Mouse (Mus musculus) hematopoietic stem cell, adult 5-6 weeks (primary cell): Measurements from ENCODE around the gene Msmp. TPM values are rescaled to one million over a fixed set of nuclear protein-coding genes. Genes with fewer than 3 reads are reported as not detected.

Experiments used
- ATAC-seq, 2 experiments: fragments of 125-278 bp in 1 of 2; replicated peaks in 1 of 2; 2 replicates each; pipeline ENCODE4 v1.8.0; 2016 to 2017; ENCODE audit warnings: inconsistent platforms in 2 of 2, mild to moderate bottlenecking in 2 of 2, moderate number of reproducible peaks in 2 of 2, low read depth in 1 of 2, moderate TSS enrichment in 1 of 2; ENCODE audit not compliant: low FRiP score in 2 of 2, poor library complexity in 2 of 2, severe bottlenecking in 2 of 2, insufficient read depth in 1 of 2, low TSS enrichment in 1 of 2
- total RNA-seq: library from RNA; stranded (forward); fragments of 172-1452, 232-1000 nt; gene quantifications from 2 replicates; pipeline ENCODE4 v1.2.3, GENCODE M21; 2017

Gene Msmp
- total RNA-seq, 1 experiment from 2014 or later: 0.40 TPM

DNA sequence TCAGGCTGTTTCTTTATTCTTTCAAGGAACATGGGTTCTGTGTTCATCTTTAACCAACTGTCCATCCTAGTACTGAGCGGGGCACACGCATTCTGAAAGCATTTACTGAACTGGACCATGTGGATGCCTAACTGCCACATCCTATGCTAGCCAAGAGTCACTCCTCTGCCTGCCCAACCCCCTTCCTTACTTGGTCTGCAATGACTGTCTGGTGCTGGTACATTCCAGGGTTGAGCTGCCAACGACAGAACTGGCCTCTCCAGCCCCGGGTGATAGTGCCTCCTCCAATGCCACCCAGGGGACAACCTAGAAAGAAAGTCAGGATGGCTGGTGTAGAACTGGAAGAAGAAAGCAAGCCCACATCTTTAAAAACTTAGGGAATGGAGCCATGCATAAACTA is 10.7 kb downstream of the Msmp start:
- ATAC-seq: no peak

- ATAC-seq: no peak
Observed at GRCm38 (mm10) chr4:43571395-43572045, 12.8 kb downstream of the Msmp start.

GRCm38 (mm10) chr4:43567140-43567539 is 17.2 kb downstream of the Msmp start:
- ATAC-seq: no peak

GRCm38 (mm10) chr4:43564231-43564630 is 20.1 kb downstream of the Msmp start:
- ATAC-seq: no peak

DNA sequence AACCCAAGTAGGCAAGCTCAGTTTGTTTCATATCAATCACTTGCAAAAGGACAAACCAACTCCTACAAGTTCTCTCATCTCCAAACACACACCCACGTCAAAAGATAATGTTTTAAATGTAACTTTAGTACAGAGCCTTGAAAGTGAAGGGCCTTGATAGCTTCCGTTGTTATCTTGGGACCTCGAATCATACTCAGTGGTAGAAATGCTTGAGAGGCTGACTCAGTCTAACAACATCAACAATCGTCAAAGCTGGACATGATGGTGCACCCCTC is 20.8 kb downstream of the Msmp start:
- no peak for ATAC-seq

GRCm38 (mm10) chr4:43562769-43563600 is 21.3 kb downstream of the Msmp start:
- ATAC-seq: no peak

DNA sequence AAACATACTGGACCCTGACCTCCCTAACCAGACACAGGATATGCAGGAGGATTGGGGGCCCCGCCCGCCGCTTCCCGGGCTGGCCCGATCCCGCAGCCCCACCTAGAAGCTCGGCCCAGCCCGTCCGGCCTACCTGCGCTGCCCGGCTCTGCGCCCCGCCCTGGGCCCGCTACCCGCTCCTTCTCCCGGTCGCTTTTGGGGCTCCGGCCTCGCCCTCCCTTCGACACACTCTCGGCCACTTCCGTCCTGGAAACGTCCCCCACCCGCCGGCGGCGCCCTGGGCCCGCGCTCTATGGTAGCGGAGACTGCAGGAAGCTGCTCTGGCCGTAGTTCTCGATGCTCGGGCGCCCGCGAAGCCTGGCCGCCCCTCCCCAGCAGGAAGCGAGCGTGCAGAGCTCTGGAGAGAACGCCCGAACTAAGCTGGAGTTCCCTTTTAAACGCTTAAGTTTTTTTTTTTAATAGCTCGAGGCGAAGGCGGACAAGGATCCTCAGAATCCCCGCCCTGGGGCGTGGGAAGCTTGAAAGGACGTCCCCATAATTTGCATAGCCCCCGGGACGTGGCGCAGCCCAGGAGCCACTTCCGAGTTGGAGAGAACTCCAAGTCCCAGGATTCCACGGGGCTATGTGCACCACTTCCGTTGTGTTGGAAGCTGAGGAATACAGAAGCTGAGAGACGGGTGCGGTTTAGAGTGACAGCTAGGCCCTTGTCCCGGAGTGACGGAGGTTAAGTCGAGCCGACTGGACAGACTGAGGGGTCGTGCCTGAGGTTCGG is 22.1 kb downstream of the Msmp start, which contains the start of the genes Creb3 and Tln1:
Creb3 (plus strand) TSS at position 336 of the 772 bp plus-strand sequence.
Tln1 (minus strand) TSS at position 695 of the 772 bp plus-strand sequence.
- ATAC-seq: peak; percentile 79 to 80

GRCm38 (mm10) chr4:43561436-43561996 is 22.8 kb downstream of the Msmp start:
- ATAC-seq: no peak

- no peak for ATAC-seq
Observed at GRCm38 (mm10) chr4:43560976-43561375, 23.3 kb downstream of the Msmp start.

DNA sequence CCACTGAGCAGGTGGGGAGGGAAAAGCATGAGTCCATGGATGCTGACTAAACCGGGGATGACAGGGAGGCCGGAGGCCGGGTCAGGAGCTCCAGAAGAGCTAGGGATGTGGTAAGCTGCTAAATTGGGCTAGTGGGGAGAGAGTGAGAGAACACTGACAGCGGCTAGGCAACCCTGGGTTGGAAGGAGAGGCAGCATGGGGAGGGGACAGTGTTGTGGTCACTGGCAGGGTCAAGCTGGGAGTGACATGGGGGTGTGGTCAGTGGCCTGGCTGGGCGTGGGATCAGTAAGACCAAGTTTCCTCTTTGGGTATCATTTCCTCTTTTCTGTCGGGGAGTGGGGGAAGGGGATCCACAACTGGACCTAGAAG is 24.1 kb downstream of the Msmp start:
- peak in 1 of 2 experiments; percentile 6; a peak in 1 of 4 replicates for ATAC-seq

DNA sequence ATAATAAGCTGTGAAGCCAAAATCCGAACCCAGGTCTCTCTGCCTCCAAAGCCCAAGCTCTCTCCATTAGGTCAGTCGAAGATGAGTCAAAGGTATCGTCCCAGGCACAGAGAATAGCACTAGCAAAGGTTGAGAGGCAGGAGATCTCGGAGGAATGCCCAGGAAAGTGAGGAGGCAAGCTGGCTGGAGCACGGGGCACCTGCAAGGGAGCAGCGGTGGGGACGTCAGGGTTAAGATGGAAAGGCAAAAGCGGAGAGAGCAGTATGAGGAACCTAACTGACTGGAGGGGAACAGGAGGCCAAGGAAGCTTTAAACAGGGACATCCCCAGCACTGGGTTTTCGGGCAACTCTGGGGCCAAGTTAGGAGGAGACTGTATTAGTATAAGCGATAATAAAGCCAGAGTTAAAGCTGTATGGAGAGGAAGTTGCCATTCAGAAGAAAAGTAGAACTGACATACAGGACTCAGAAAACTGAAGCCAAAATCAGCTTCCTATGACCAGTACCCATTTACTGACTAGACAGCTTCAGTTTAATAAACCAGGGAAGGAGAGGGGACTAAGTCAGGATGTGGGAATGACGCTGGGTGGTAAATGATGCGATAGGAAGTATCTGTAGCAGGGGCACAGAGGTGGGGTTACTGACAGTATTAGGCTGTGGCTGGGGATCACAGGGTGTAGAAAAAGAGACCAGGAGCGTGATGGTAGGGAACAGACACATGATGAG is 24.6 kb downstream of the Msmp start:
- no peak for ATAC-seq

DNA sequence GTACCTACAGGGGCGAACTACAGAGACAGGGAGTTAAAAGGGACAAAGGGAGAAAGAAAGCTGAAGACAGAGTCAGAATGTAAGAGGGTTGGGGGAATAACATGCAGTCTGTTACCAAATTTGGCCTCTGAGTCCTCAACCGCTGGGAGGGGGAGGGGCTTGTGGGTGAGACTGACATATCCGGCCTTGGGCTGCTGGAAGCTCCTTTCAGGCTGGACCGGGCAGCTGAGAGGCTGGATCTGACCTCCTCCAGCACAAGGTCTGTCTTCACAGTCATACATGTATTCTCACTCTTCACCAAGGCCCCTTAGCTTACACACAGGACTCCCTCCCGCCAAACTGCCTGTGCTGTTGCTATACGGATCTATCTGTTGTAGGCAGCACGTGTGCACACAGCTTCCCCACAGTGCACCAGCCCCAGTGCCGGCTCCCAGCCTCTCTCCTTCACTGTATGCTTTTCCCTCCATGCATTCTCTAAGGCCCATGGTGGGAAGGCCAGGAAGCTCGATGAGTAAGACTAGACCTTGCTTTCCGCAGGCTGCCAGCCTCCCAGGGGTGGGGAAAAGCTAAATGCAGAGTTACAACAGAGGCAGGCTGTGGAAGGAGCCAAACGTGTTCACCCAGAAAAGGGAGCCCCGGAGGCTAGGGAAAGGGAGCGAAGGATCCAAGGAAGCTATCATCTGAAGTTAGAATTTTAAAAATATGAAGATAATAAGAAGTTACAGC is 25.5 kb downstream of the Msmp start:
- ATAC-seq: 0 out of 4 replicates have a peak, but pooled peaks of 1 of the 2 experiments have one; percentile 13

- ATAC-seq: no peak
Observed at GRCm38 (mm10) chr4:43558028-43558630, 26.2 kb downstream of the Msmp start.

- ATAC-seq: peak; percentile 3 to 8; a peak in 1 of 4 replicates
Observed at GRCm38 (mm10) chr4:43555926-43556325, 28.4 kb downstream of the Msmp start.

DNA sequence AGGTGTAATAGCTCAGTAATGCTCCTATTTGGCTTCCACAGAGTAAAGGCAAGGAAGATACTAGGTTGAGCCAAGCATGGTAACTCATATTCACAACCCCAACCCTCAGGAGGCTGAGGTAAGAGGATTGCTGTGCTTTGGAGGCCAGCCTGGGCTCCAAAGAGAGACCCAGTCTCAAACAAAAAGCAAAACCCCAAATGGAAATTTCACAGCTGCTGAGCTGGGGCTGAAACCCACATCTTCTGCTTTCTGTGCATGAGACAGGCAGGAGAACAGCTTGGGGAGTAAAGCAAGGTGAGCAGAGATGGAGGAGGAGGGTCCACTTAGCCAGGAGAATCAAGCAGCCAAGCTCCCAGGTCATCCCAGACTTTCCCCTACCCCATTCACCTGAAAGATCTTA is 30.4 kb downstream of the Msmp start:
- ATAC-seq: no peak

DNA sequence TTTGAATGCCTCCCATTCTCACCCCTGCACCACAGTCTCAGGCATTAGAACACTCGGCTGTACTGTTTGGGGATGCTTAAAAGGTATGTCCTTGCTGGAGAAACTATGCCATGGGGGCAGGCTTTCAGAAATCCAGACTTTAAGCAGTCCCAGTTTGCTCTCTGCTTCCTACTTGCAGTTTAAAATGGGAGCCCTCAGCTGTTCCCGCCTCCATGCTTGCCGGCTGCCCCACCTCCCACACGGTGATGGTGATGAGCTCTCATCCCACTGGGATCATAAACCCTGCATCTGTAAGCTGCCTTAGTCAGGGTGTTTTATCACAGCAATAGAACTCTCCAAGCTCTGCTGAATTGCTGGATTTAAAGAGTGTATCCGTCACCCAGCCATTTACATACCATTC is 31.9 kb downstream of the Msmp start:
- ATAC-seq: no peak
